Mouse (Mus musculus): ENCODE results near the gene Sh3gl3. TPM values are rescaled to one million over a fixed set of nuclear protein-coding genes. Genes with fewer than 3 reads are reported as not detected.

The Sh3gl3 gene
- polyA plus RNA-seq, 1 experiment from 2014 or later = 3.6 TPM

DNA sequence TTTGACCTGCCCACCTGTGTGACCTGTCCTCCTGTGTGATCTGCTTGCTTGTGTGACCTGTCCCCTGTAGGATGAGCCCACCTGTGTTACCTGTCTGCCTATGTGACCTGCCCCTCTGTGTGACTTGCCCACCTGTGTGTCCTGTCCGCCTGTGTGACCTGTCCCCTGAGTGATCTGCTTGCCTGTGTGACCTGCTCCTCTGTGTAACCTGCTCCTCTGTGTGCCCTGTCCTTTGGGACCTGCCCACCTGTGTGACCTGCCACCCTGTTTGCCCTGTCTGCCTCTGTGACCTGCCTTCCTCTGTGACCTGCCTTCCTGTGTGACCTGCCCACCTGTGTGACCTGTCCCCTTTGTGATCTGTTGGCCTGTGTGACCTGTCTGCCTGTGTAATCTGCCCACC, 79.7 kb downstream of the Sh3gl3 start:
- no peaks in the 10 kb centered on the region for H3K9me3 ChIP-seq (ENCODE audit: low read depth, low read length)
- no peaks in the 10 kb centered on the region for H3K27me3 ChIP-seq (ENCODE audit: insufficient read depth, low read length)
- WGBS = 90% methylated on average over 1 of the region's 1 CpGs
- ATAC-seq (ENCODE audit: insufficient read depth) (no peak), DNase-seq (no peak)
- no peak overlapping the region for H3K9ac ChIP-seq
- H3K27ac ChIP-seq (ENCODE audit: low read depth) = no peak overlapping the region
- no peaks in the 10 kb centered on the region for H3K36me3 ChIP-seq (ENCODE audit: insufficient read depth)
- H3K4me3 ChIP-seq (ENCODE audit: low read depth, low read length) = no peak overlapping the region
- no peaks in the 10 kb centered on the region for H3K4me1 ChIP-seq (ENCODE audit: insufficient read depth)
- TF ChIP-seq CTCF (IDR thresholded peaks at IDR 0.05; ENCODE audit: low read depth) = no peak
- no peak overlapping the region for H3K4me2 ChIP-seq

DNA sequence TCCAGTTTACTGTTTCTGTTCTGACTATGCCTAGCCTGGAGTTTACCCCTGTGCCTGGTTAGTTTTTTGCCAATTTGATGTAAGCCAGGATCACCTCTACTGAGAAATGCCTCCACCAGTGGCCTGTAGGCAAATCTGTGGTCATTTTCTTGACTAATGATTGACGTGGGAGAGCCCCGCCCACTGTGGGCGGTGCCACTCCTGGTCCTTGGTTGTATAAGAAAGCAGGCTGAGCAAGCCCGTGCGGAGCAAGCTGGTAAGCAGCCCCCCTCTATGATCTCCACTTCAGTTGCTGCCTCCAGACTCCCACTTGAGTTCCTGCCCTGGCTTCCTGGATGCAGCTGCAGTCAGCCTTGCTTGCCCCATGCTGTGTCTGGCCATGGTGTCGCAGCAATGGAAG, 83.3 kb downstream of the Sh3gl3 start:
- no peak overlapping the region for H3K4me2 ChIP-seq
- H3K4me1 ChIP-seq (ENCODE audit: insufficient read depth) = no peaks in the 10 kb centered on the region
- 73% methylated on average over 6 of the region's 6 CpGs for WGBS
- no peak overlapping the region for H3K4me3 ChIP-seq (ENCODE audit: low read depth, low read length)
- ATAC-seq (ENCODE audit: insufficient read depth) (no peak), DNase-seq (no peak)
- no peaks in the 10 kb centered on the region for H3K27me3 ChIP-seq (ENCODE audit: insufficient read depth, low read length)
- H3K27ac ChIP-seq (ENCODE audit: low read depth) = no peak overlapping the region
- no peak for TF ChIP-seq CTCF (IDR thresholded peaks at IDR 0.05; ENCODE audit: low read depth)
- no peak overlapping the region for H3K9ac ChIP-seq
- no peaks in the 10 kb centered on the region for H3K36me3 ChIP-seq (ENCODE audit: insufficient read depth)
- H3K9me3 ChIP-seq (ENCODE audit: low read depth, low read length) = no peaks in the 10 kb centered on the region

DNA sequence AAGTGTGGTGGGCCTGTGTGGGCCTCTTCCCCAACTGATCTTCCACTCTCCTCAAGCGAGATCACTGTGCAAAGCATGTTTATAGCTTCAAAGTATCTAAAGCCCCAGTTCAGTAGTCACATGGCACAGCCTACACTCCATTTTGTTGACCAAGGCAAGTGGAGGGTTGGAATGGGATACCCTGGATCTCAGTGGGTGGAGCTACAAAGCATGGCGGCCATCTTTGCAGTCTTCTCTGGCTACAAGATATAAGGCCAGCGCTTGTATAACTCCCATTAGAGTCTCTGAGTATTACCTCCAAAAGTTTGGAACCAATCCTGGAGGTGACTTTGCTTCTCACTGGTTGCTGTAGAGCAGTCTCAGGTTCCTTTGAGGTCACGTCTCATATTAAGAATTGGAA, 83.9 kb downstream of the Sh3gl3 start:
- Histone ChIP-seq H3K27ac (ENCODE audit: low read depth) (no peak overlapping the region), H3K4me3 (ENCODE audit: low read depth, low read length) (no peak overlapping the region), H3K4me1 (ENCODE audit: insufficient read depth) (no peaks in the 10 kb centered on the region), H3K36me3 (ENCODE audit: insufficient read depth) (no peaks in the 10 kb centered on the region), H3K9me3 (ENCODE audit: low read depth, low read length) (no peaks in the 10 kb centered on the region), H3K4me2 (no peak overlapping the region), H3K9ac (no peak overlapping the region), H3K27me3 (ENCODE audit: insufficient read depth, low read length) (no peaks in the 10 kb centered on the region)
- 85% methylated on average over 4 of the region's 4 CpGs for WGBS
- ATAC-seq (ENCODE audit: insufficient read depth) = no peak
- no peak for DNase-seq
- TF ChIP-seq CTCF (IDR thresholded peaks at IDR 0.05; ENCODE audit: low read depth) = no peak

DNA sequence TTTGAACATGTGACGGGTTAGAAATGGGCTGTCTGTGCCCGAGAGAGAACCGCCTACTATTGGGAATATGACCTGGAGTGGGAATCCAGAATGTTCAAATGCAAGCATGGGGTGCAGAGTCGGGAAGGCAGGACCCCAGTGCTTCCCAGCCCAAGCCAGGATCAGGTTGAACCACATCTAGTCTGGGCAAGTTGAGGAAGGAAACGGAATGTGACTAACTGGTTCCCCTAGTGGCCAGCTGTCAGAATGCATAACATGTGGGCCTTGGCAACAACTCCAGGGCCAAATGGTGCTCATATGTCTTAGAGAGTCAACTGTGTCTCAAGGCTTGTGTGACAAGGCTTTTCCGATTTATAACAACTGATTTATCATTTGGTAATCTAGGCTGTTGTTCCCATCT, 86.6 kb downstream of the Sh3gl3 start:
- no peak for ATAC-seq (ENCODE audit: insufficient read depth)
- TF ChIP-seq CTCF (IDR thresholded peaks at IDR 0.05; ENCODE audit: low read depth) = peak; percentile 80
- H3K4me3 ChIP-seq (ENCODE audit: low read depth, low read length) = no peak overlapping the region
- no peaks in the 10 kb centered on the region for H3K36me3 ChIP-seq (ENCODE audit: insufficient read depth)
- DNase-seq = peak; percentile 80
- no peak overlapping the region for H3K9ac ChIP-seq
- no peak overlapping the region for H3K4me2 ChIP-seq
- no peaks in the 10 kb centered on the region for H3K9me3 ChIP-seq (ENCODE audit: low read depth, low read length)
- WGBS = 66% methylated on average over 6 of the region's 6 CpGs
- no peak overlapping the region for H3K27ac ChIP-seq (ENCODE audit: low read depth)
- no peaks in the 10 kb centered on the region for H3K4me1 ChIP-seq (ENCODE audit: insufficient read depth)
- H3K27me3 ChIP-seq (ENCODE audit: insufficient read depth, low read length) = no peaks in the 10 kb centered on the region

DNA sequence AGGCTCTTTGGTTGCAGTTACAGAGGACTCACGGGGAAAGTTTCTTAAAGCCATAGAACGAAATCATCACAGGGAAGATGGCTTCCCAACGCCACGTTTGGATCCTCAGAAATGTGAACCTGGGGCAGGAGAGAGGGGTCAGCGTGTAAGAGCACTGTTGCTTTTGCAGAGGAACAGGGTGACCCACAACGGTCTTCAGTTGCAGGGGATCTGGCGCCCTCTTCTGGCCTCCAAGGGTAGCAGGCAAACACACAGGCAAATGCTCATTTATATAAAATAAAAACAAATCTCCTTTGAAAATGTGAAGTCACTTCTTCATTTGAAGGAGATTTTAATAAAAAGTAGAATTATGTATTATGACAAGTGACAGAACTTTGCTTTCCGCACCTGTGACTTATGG, 89.5 kb downstream of the Sh3gl3 start:
- ATAC-seq (ENCODE audit: insufficient read depth) (no peak), DNase-seq (peak; percentile 80)
- Histone ChIP-seq H3K4me3 (ENCODE audit: low read depth, low read length) (no peak overlapping the region), H3K4me1 (ENCODE audit: insufficient read depth) (no peaks in the 10 kb centered on the region), H3K27me3 (ENCODE audit: insufficient read depth, low read length) (no peaks in the 10 kb centered on the region), H3K27ac (ENCODE audit: low read depth) (no peak overlapping the region), H3K9me3 (ENCODE audit: low read depth, low read length) (no peaks in the 10 kb centered on the region), H3K36me3 (ENCODE audit: insufficient read depth) (no peaks in the 10 kb centered on the region), H3K9ac (no peak overlapping the region), H3K4me2 (no peak overlapping the region)
- WGBS = 21% methylated on average over 8 of the region's 8 CpGs
- TF ChIP-seq CTCF (IDR thresholded peaks at IDR 0.05; ENCODE audit: low read depth) = peak; percentile 88

DNA sequence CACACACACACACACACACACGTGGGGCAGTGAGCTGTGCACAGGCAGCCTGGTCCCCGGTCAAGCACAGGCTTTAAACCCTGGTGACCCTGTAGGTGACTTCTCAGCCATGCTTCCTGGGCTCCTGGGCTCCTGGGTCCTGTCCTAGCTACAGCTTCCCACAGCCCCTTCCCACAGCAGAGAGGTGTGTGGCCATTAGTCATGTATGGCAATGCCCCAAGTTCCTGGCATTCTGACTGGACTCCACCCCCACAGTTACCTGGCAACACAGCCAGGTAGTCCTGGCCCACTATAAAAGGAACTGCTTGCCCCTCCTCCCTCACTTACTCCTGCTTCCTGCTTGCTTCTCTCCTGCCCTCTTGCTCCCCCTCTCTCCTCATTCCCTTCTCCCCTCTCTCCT, 90.5 kb downstream of the Sh3gl3 start:
- H3K4me2 ChIP-seq = no peak overlapping the region
- no peak overlapping the region for H3K4me3 ChIP-seq (ENCODE audit: low read depth, low read length)
- H3K9ac ChIP-seq = no peak overlapping the region
- peak; percentile 47; the same call in 1 of the 2 replicates for ATAC-seq (ENCODE audit: insufficient read depth)
- H3K9me3 ChIP-seq (ENCODE audit: low read depth, low read length) = no peaks in the 10 kb centered on the region
- TF ChIP-seq CTCF (IDR thresholded peaks at IDR 0.05; ENCODE audit: low read depth) = no peak
- DNase-seq = peak; percentile 47
- no peak overlapping the region for H3K27ac ChIP-seq (ENCODE audit: low read depth)
- no peaks in the 10 kb centered on the region for H3K4me1 ChIP-seq (ENCODE audit: insufficient read depth)
- H3K36me3 ChIP-seq (ENCODE audit: insufficient read depth) = no peaks in the 10 kb centered on the region
- WGBS = 54% methylated on average over 2 of the region's 2 CpGs
- no peaks in the 10 kb centered on the region for H3K27me3 ChIP-seq (ENCODE audit: insufficient read depth, low read length)

DNA sequence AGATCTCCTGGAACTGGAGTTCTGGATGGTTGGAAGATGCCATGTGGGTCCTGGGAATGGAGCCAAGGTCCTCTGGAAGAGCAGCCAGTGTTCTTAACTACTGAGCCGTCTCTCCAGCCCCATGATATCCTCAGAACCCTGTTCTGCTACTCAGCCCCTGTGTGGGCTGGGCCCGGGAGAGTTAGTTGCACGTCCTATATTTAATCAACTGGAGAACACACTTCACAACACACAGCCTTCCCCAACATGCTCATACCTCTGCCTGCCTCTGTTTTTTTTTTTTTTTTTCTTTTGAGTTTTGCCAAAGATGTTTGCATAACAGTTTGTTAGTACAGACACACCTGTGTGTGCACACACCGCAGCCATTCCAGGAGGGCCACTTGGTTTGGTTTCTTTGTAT, 91.7 kb downstream of the Sh3gl3 start:
- no peaks in the 10 kb centered on the region for H3K9me3 ChIP-seq (ENCODE audit: low read depth, low read length)
- WGBS = 53% methylated on average over 4 of the region's 4 CpGs
- DNase-seq (peak; percentile 27), ATAC-seq (ENCODE audit: insufficient read depth) (no peak)
- no peaks in the 10 kb centered on the region for H3K36me3 ChIP-seq (ENCODE audit: insufficient read depth)
- TF ChIP-seq CTCF (IDR thresholded peaks at IDR 0.05; ENCODE audit: low read depth) = no peak
- H3K27ac ChIP-seq (ENCODE audit: low read depth) = no peak overlapping the region
- H3K27me3 ChIP-seq (ENCODE audit: insufficient read depth, low read length) = no peaks in the 10 kb centered on the region
- no peak overlapping the region for H3K4me3 ChIP-seq (ENCODE audit: low read depth, low read length)
- H3K4me1 ChIP-seq (ENCODE audit: insufficient read depth) = no peaks in the 10 kb centered on the region
- no peak overlapping the region for H3K4me2 ChIP-seq
- H3K9ac ChIP-seq = no peak overlapping the region

DNA sequence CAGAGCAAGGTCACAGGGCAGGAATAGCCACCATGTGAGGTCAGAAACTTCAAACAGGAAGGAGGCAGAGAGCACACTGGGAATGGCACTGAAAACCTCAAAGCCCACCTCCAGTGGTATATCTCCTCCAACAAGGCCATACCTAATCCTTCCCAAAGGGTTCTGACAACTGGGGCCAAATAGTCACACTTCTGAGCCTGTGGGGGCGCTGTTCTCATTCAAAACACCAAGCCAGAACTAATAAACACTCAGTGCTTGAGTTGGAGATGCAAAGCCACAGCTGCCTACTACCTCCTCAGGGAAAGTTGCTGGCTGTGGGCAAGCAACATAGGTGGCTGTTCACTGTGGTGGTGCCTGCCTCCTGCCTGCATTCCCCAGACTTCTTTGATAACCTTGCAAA, 96.3 kb downstream of the Sh3gl3 start:
- WGBS = 21% methylated on average over 1 of the region's 1 CpGs
- no peak overlapping the region for H3K9ac ChIP-seq
- no peaks in the 10 kb centered on the region for H3K36me3 ChIP-seq (ENCODE audit: insufficient read depth)
- no peak for ATAC-seq (ENCODE audit: insufficient read depth)
- no peaks in the 10 kb centered on the region for H3K4me1 ChIP-seq (ENCODE audit: insufficient read depth)
- H3K9me3 ChIP-seq (ENCODE audit: low read depth, low read length) = no peaks in the 10 kb centered on the region
- peak; percentile 50 for TF ChIP-seq CTCF (IDR thresholded peaks at IDR 0.05; ENCODE audit: low read depth)
- DNase-seq = peak; percentile 37
- H3K27me3 ChIP-seq (ENCODE audit: insufficient read depth, low read length) = no peaks in the 10 kb centered on the region
- H3K27ac ChIP-seq (ENCODE audit: low read depth) = no peak overlapping the region
- no peak overlapping the region for H3K4me2 ChIP-seq
- no peak overlapping the region for H3K4me3 ChIP-seq (ENCODE audit: low read depth, low read length)
